Comparison of ENCODE assay signal across 8 mouse cellular contexts in genomic region chr5:64860900-64861470, GRCm38 (mm10). TPM values are rescaled to one million over a fixed set of nuclear protein-coding genes. Genes with fewer than 3 reads are reported as not detected.
DNase-seq lines count a peak whose midpoint lies in the region; ATAC-seq and TF ChIP-seq lines count a peak whose summit lies in the region.

No protein-coding gene starts in this region.

- no peak for ATAC-seq in G1E (ENCODE audit: extremely low read depth, insufficient number of reproducible peaks, low FRiP score, poor library complexity, severe bottlenecking)
- peak; percentile 30; the same call in 1 of the 2 replicates for ATAC-seq in liver, embryonic 12.5 days

- no peaks in the 10 kb centered on the region for H3K36me3 ChIP-seq in G1E (replicated peaks)
- no peaks in the 10 kb centered on the region for H3K36me3 ChIP-seq in liver, embryonic 12.5 days

- H3K9ac ChIP-seq in liver, embryonic 12.5 days, result peak overlapping the region; percentile 47

- no peaks in the 10 kb centered on the region for H3K27me3 ChIP-seq in G1E (ENCODE audit: insufficient read depth, low read length)
- H3K27me3 ChIP-seq in liver, embryonic 12.5 days (replicated peaks), result no peaks in the 10 kb centered on the region

- DNase-seq in 3T3-L1 (ENCODE audit: low read depth, low spot score) (peak; percentile 59), G1E (ENCODE audit: low spot score) (peak; percentile 16)
- DNase-seq in heart, postnatal 4 days, result peak; percentile 31
- DNase-seq in testis, postnatal 10 days (ENCODE audit: low spot score), result peak; percentile 58
- no peak for DNase-seq in right cerebral cortex, postnatal 25 days
- DNase-seq in gastrocnemius, postnatal 4 days (ENCODE audit: low spot score in 2 of 2), result no peak
- no peak for DNase-seq in right cerebral cortex, adult 2 months (ENCODE audit: low spot score in 2 of 2)

- 24% methylated on average over 5 of the region's 5 CpGs for WGBS in liver, embryonic 12.5 days (ENCODE audit: insufficient replicate concordance)

- peak overlapping the region; percentile 55 for H3K27ac ChIP-seq in liver, embryonic 12.5 days

- no peaks in the 10 kb centered on the region for H3K9me3 ChIP-seq in G1E (replicated peaks)
- no peaks in the 10 kb centered on the region for H3K9me3 ChIP-seq in liver, embryonic 12.5 days (replicated peaks)

- no peak for TF ChIP-seq CTCF in G1E (IDR thresholded peaks at IDR 0.05; ENCODE audit: low read depth, low read length)

- peaks cover 24% of the 10 kb centered on the region for H3K4me1 ChIP-seq in G1E (ENCODE audit: insufficient read depth, low read depth, low read length)
- H3K4me1 ChIP-seq in liver, embryonic 12.5 days, result peaks cover 43% of the 10 kb centered on the region

- peak overlapping the region; percentile 68 for H3K4me2 ChIP-seq in liver, embryonic 12.5 days

- peak overlapping the region; percentile 6; the same call in 1 of the 2 replicates for H3K4me3 ChIP-seq in G1E (ENCODE audit: low read depth, low read length)
- peak overlapping the region; percentile 28 for H3K4me3 ChIP-seq in liver, embryonic 12.5 days

RNA-seq across cellular contexts. Expression of gene Klf3, which starts 57.8 kb away (rescaled TPM):
- total RNA-seq in G1E (2014; fragmentation: Nextera tagmentation), result 92.6 and 147 TPM in 2 replicates
- 20.1 and 21.1 TPM in 2 replicates for total RNA-seq in G1E (2017)
- polyA plus RNA-seq in G1E (2012), result 170 and 238 TPM in 2 replicates
- 10 to 100 TPM; 73.2 to 76.3 TPM for total RNA-seq in heart, postnatal 4 days (2021)
- polyA plus RNA-seq in liver, embryonic 12.5 days (2016; fragmentation: Nextera tagmentation; extraction: Ambion mirVana), result 91.2 and 105 TPM in 2 replicates
- 10 to 100 TPM; 50.3 to 59.1 TPM for total RNA-seq in gastrocnemius, postnatal 4 days (2021)

Comparison
In these comparisons a context has a peak if more than half of its experiments do, and no peak if none do; other contexts are left out.
1. DNase-seq: peak in 3T3-L1 (single experiment), G1E (single experiment), heart, postnatal 4 days (single experiment) and testis, postnatal 10 days (single experiment); none in right cerebral cortex, postnatal 25 days (single experiment), gastrocnemius, postnatal 4 days (0 of 2) and right cerebral cortex, adult 2 months (0 of 2).